Mouse (Mus musculus) thymus, adult 2 months (tissue): ENCODE measurements around the gene Cdc42ep4.

Experiments
- CTCF ChIP-seq: fragments of 200-500 bp; IDR thresholded peaks from 2 replicates; pipeline ENCODE4 v1.5.1; 2012; ENCODE audit warnings: mild to moderate bottlenecking, control low read depth, low read length, moderate library complexity, borderline replicate concordance; ENCODE audit not compliant: control insufficient read depth, poor library complexity, insufficient read depth; ENCODE audit errors: extremely low read depth
- POLR2A ChIP-seq: fragments of 200-500 bp; IDR thresholded peaks from 2 replicates; pipeline ENCODE4 v1.6.1; 2012; ENCODE audit warnings: mild to moderate bottlenecking, low read length, control low read depth, moderate library complexity; ENCODE audit not compliant: control insufficient read depth, poor library complexity, insufficient read depth; ENCODE audit errors: extremely low read depth

- TF ChIP-seq CTCF = no peak
- TF ChIP-seq POLR2A = no peak
Observed at GRCm38 (mm10) chr11:113709272-113709671, 42.4 kb downstream of the Cdc42ep4 start.
